Mouse (Mus musculus) heart, embryonic 14.5 days (tissue): ENCODE results near the gene Sh3bgr. TPM values are rescaled to one million over a fixed set of nuclear protein-coding genes. Genes with fewer than 3 reads are reported as not detected.

Experiments
- ATAC-seq: fragments of 200-750 bp; cut with Nextera tagmentation; 2 replicates; pipeline ENCODE4 v1.8.0; 2017; ENCODE audit warnings: low read depth, moderate TSS enrichment; ENCODE audit not compliant: insufficient number of reproducible peaks, insufficient read depth, low FRiP score
- H3K27ac ChIP-seq, 2 experiments: fragments of 200-500 bp in 1 of 2; fragments of 300-500 bp in 1 of 2; sonication (generic) in 1 of 2; replicated peaks in 1 of 2; 2 replicates each; pipeline ENCODE4 v1.5.1; 2012 to 2014; ENCODE audit warnings: low read depth in 2 of 2, low read length in 2 of 2, control low read depth in 1 of 2, mild to moderate bottlenecking in 1 of 2, mixed read lengths in 1 of 2; ENCODE audit not compliant: control insufficient read depth in 1 of 2, insufficient read depth in 1 of 2
- H3K27me3 ChIP-seq: fragments of 300-500 bp; sonication (generic); 2 replicates; pipeline ENCODE4 v1.6.1; 2014; ENCODE audit warnings: mild to moderate bottlenecking, low read length, control low read depth; ENCODE audit not compliant: control insufficient read depth, insufficient read depth
- H3K36me3 ChIP-seq: fragments of 300-500 bp; sonication (generic); 2 replicates; pipeline ENCODE4 v1.6.1; 2014; ENCODE audit warnings: mild to moderate bottlenecking, control low read depth, low read length, mixed read lengths; ENCODE audit not compliant: control insufficient read depth, insufficient read depth
- H3K4me1 ChIP-seq, 2 experiments: fragments of 200-500 bp in 1 of 2; fragments of 300-500 bp in 1 of 2; sonication (generic) in 1 of 2; 2 replicates each; pipeline ENCODE4 v1.6.1; 2012 to 2014; ENCODE audit warnings: low read length in 2 of 2, control low read depth in 1 of 2, mixed read lengths in 1 of 2; ENCODE audit not compliant: control insufficient read depth in 2 of 2, insufficient read depth in 2 of 2
- H3K4me2 ChIP-seq: fragments of 300-500 bp; sonication (generic); 2 replicates; pipeline ENCODE4 v1.6.1; 2014; ENCODE audit warnings: mild to moderate bottlenecking, low read length
- H3K4me3 ChIP-seq, 2 experiments: fragments of 200-500 bp in 1 of 2; fragments of 300-500 bp in 1 of 2; sonication (generic) in 1 of 2; 2 replicates each; pipeline ENCODE4 v1.5.1; 2012 to 2014; ENCODE audit warnings: low read length in 2 of 2, mild to moderate bottlenecking in 2 of 2, control low read depth in 1 of 2, low read depth in 1 of 2, moderate library complexity in 1 of 2; ENCODE audit not compliant: control insufficient read depth in 1 of 2, insufficient read depth in 1 of 2
- H3K9ac ChIP-seq: fragments of 300-500 bp; sonication (generic); 2 replicates; pipeline ENCODE4 v1.6.1; 2014; ENCODE audit warnings: mild to moderate bottlenecking, low read length
- H3K9me3 ChIP-seq: fragments of 300-500 bp; sonication (generic); 2 replicates; pipeline ENCODE4 v1.6.1; 2016; ENCODE audit warnings: low read length, control low read depth; ENCODE audit not compliant: control insufficient read depth
- WGBS: fragments of 180-500 bp; shearing (Covaris S2); extraction: QIAGEN DNeasy Blood & Tissue Kit; methylation state at CpG from one replicate; pipeline ENCODE4 v1.1.7; 2014; 5-methylcytosine and 5-hydroxymethylcytosine counted together
- polyA plus RNA-seq: library from polyadenylated mRNA; unstranded; fragments of >200 nt; fragmentation: Nextera tagmentation; extraction: Ambion mirVana; gene quantifications from 2 replicates; pipeline ENCODE4 v1.2.1, GENCODE M21; 2014

Gene Sh3bgr
- polyA plus RNA-seq, 1 experiment from 2014 or later = 487 TPM

DNA sequence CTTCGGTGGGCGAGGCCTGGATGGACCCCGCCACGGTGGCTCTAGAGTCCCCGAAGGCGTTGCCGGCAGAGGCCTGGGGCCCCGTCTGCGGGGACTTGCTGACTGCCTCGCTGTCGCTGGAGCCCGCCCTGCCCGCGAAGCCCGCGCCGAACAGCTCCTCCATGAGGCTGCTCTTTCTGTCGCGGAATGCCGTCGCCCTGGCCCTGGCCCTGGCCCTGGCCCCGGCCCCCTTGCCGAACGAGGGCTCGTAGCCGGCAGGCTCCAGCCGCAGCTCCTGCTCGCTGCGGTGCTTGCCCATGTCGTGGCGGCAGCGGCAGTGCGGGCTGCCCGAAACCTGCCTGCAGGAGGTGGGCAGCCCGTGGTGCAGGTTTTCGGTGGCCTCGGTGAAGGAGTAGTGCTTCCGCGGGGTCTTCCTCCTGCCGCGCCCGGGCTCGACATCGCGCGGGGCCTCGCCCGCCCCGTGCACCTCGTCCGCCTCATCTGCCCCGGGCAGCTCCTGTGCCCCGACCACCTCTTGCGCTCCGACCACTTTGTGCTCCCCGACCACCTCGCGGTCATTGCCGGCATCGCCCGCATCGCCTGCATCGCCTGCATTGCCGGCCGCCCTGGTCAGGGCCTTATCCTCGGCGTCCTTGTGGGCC is 41.0 kb upstream of the Sh3bgr start:
- Histone ChIP-seq H3K27ac (peak overlapping the region; percentile 88 to 92), H3K36me3 (peaks cover 22% of the 10 kb centered on the region), H3K9me3 (no peaks in the 10 kb centered on the region), H3K4me3 (peak overlapping the region; percentile 64 to 71), H3K4me1 (peaks cover 9 to 17% of the 10 kb centered on the region in 2 experiments), H3K9ac (peak overlapping the region; percentile 94), H3K27me3 (no peaks in the 10 kb centered on the region), H3K4me2 (peak overlapping the region; percentile 99)
- peak; percentile 73 for ATAC-seq
- WGBS = under 1% methylated on average over 67 of the region's 67 CpGs

DNA sequence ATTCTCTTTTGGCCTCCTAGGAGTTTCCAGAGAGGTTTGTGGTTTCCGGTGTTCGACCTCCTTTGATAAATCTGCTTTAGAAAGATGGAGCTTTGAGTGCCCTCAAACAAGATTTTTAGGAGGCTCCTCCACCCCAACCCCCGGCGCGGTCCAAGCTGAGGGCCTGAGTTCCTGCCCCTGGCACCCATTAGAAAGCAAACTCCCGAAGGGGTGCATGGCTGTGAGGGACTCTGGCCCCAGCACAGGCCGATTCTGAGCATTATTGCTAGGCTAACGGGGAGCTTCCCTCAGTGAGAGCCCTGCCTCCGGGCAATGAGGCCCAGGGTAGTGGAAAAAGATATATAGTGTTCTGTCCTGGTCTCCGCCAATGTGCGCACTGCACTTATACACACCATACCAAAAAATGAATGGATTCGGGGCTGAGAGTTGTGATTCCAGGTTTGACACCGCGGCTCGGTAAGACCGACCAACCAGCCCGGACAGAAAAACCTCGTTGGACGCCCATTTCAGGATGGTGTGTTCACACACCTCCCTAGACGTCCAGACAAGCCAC is 40.4 kb upstream of the Sh3bgr start:
- WGBS = 83% methylated on average over 20 of the region's 20 CpGs
- Histone ChIP-seq H3K9me3 (no peaks in the 10 kb centered on the region), H3K4me2 (peak overlapping the region; percentile 99), H3K4me3 (peak overlapping the region; percentile 64 to 71), H3K27me3 (no peaks in the 10 kb centered on the region), H3K9ac (peak overlapping the region; percentile 94), H3K36me3 (peaks cover 15% of the 10 kb centered on the region), H3K27ac (peak overlapping the region; percentile 88 to 92), H3K4me1 (peaks cover 9 to 17% of the 10 kb centered on the region in 2 experiments)
- ATAC-seq = no peak

GRCm38 (mm10) chr16:96160927-96161326 is 39.3 kb upstream of the Sh3bgr start:
- Histone ChIP-seq H3K36me3 (peaks cover 5% of the 10 kb centered on the region), H3K4me3 (no peak overlapping the region), H3K27me3 (no peaks in the 10 kb centered on the region), H3K9ac (no peak overlapping the region), H3K4me2 (no peak overlapping the region), H3K27ac (no peak overlapping the region), H3K4me1 (peaks cover 11 to 17% of the 10 kb centered on the region in 2 experiments), H3K9me3 (no peaks in the 10 kb centered on the region)
- no peak for ATAC-seq
- WGBS = 75% methylated on average over 1 of the region's 1 CpGs

GRCm38 (mm10) chr16:96161336-96161735 is 38.9 kb upstream of the Sh3bgr start:
- H3K9ac ChIP-seq = no peak overlapping the region
- ATAC-seq = no peak
- peaks cover 1% of the 10 kb centered on the region; the same call in 1 of the 2 replicates for H3K36me3 ChIP-seq
- no peak overlapping the region for H3K27ac ChIP-seq
- WGBS = 84% methylated on average over 4 of the region's 4 CpGs
- H3K4me1 ChIP-seq = peaks cover 11 to 17% of the 10 kb centered on the region in 2 experiments
- no peaks in the 10 kb centered on the region for H3K9me3 ChIP-seq
- no peak overlapping the region for H3K4me3 ChIP-seq
- H3K27me3 ChIP-seq = no peaks in the 10 kb centered on the region
- H3K4me2 ChIP-seq = no peak overlapping the region

GRCm38 (mm10) chr16:96165723-96166264 is 34.5 kb upstream of the Sh3bgr start:
- Histone ChIP-seq H3K4me3 (no peak overlapping the region), H3K9ac (no peak overlapping the region), H3K4me2 (no peak overlapping the region), H3K27ac (no peak overlapping the region), H3K27me3 (no peaks in the 10 kb centered on the region), H3K9me3 (no peaks in the 10 kb centered on the region), H3K36me3 (no peaks in the 10 kb centered on the region), H3K4me1 (0 out of 4 replicates have a peak, but pooled peaks cover 0 to 2% of the 10 kb centered on the region in 2 experiments)
- WGBS = 58% methylated on average over 4 of the region's 4 CpGs
- no peak for ATAC-seq

DNA sequence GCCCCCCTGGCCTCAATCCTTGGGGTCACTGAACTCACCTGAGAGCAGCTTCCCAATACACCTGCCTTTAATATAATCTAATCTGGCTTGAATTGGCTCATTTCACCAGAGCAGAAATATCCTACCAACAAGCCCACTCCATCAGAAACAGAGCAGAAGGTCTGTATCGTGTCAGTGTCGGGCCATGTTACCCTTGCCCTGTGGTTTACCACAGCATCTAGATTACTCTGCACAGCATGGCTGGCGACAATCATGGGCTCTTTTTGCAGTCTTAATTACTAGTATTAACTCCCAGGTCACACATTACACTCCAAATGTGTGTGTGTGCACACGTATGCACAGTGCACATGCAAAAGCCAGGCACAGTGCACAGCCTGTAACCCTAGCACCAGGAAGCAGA is 31.4 kb upstream of the Sh3bgr start:
- Histone ChIP-seq H3K9ac (no peak overlapping the region), H3K36me3 (no peaks in the 10 kb centered on the region), H3K4me1 (0 out of 4 replicates have a peak, but pooled peaks cover 0 to 2% of the 10 kb centered on the region in 2 experiments), H3K27ac (no peak overlapping the region), H3K27me3 (no peaks in the 10 kb centered on the region), H3K4me3 (no peak overlapping the region), H3K4me2 (no peak overlapping the region), H3K9me3 (no peaks in the 10 kb centered on the region)
- ATAC-seq = no peak
- 84% methylated on average over 4 of the region's 4 CpGs for WGBS

- Histone ChIP-seq H3K4me3 (no peak overlapping the region), H3K4me1 (peaks cover 4 to 7% of the 10 kb centered on the region in 2 experiments; a peak in 2 of 4 replicates), H3K9me3 (no peaks in the 10 kb centered on the region), H3K9ac (no peak overlapping the region), H3K27ac (no peak overlapping the region), H3K36me3 (no peaks in the 10 kb centered on the region), H3K4me2 (no peak overlapping the region), H3K27me3 (no peaks in the 10 kb centered on the region)
- 77% methylated on average over 8 of the region's 8 CpGs for WGBS
- ATAC-seq = no peak
These were observed 26.6 kb upstream of the Sh3bgr start for GRCm38 (mm10) chr16:96173648-96174047.
